Comparison of ENCODE assay signal across 10 mouse cellular contexts in the genomic region with DNA sequence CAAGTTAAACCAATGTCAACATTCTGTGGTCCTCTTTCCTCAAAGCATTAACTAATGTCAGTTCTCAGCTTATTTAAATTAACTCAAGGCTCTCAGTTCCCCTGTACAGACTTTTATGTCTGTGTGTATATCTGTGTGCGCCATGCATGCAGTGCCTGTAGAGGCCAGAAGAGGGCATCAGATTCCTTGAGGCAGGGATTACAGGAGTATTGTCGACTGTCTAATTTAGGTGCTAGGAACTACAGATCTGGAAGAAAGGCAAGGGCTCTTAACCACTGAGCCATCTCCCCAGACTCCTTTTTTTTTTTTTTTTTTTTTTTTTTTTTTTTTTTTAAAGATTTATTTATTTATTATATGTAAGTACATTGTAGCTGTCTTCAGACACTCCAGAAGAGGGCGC.
DNase-seq lines count a peak whose midpoint lies in the region; ATAC-seq and TF ChIP-seq lines count a peak whose summit lies in the region.
"Had no signal": no experiment of that assay in that cellular context is flagged by ENCODE, and none has a peak within 500 bp of the region (broad histone marks: within the 10 kb centered on the region; RNA-seq: fewer than 3 reads in every experiment).

No protein-coding gene starts in this region.

- WGBS in hindbrain, postnatal 0 days: 94% methylated on average over 2 of the region's 3 CpGs
- WGBS in hindbrain, embryonic 16.5 days: 92% methylated on average over 2 of the region's 3 CpGs

- H3K9ac ChIP-seq in hindbrain, postnatal 0 days (replicated peaks; ENCODE audit: low read length): no peak overlapping the region
- H3K9ac ChIP-seq in hindbrain, embryonic 16.5 days (ENCODE audit: low read depth, low read length): no peak overlapping the region
- H3K9ac ChIP-seq: embryonic facial prominence, embryonic 12.5 days; midbrain, embryonic 15.5 days had no signal

- no peak overlapping the region for H3K27ac ChIP-seq in hindbrain, postnatal 0 days
- H3K27ac ChIP-seq in hindbrain, embryonic 16.5 days (ENCODE audit: low read depth, low read length): no peak overlapping the region
- H3K27ac ChIP-seq: embryonic facial prominence, embryonic 12.5 days; midbrain, embryonic 15.5 days had no signal

- peak; percentile 34 for TF ChIP-seq CTCF in hindbrain, postnatal 0 days (IDR thresholded peaks at IDR 0.05; ENCODE audit: low read depth)

- H3K36me3 ChIP-seq in hindbrain, postnatal 0 days (ENCODE audit: insufficient read depth, low read length): no peaks in the 10 kb centered on the region
- no peaks in the 10 kb centered on the region for H3K36me3 ChIP-seq in hindbrain, embryonic 16.5 days (ENCODE audit: control insufficient read depth, insufficient read depth, low read length)
- H3K36me3 ChIP-seq: midbrain, embryonic 15.5 days had no signal

- no peak for ATAC-seq in hindbrain, postnatal 0 days
- ATAC-seq in hindbrain, embryonic 16.5 days: no peak
- ATAC-seq in cerebellum, adult (ENCODE audit: insufficient number of reproducible peaks, low FRiP score, low TSS enrichment): no peak
- ATAC-seq: midbrain, embryonic 15.5 days had no signal

- DNase-seq in hindbrain, postnatal 0 days (ENCODE audit: low spot score): no peak
- DNase-seq in thymus, postnatal 14 days: peak; percentile 17
- no peak for DNase-seq in thymus, postnatal 0 days (ENCODE audit: low spot score)
- peak; percentile 26 for DNase-seq in induced T-regulatory cell, adult 2 months (ENCODE audit: low read depth)
- peak; percentile 54 for DNase-seq in thymus, postnatal 4 days
- no peak for DNase-seq in gastrocnemius, postnatal 10 days

- no peaks in the 10 kb centered on the region for H3K27me3 ChIP-seq in hindbrain, postnatal 0 days (ENCODE audit: insufficient read depth, low read length)
- H3K27me3 ChIP-seq in hindbrain, embryonic 16.5 days (replicated peaks; ENCODE audit: control insufficient read depth, insufficient read depth, low read length): no peaks in the 10 kb centered on the region
- H3K27me3 ChIP-seq: embryonic facial prominence, embryonic 12.5 days; midbrain, embryonic 15.5 days had no signal

- H3K4me1 ChIP-seq in hindbrain, postnatal 0 days (ENCODE audit: insufficient read depth, low read length): no peaks in the 10 kb centered on the region
- H3K4me1 ChIP-seq in hindbrain, embryonic 16.5 days (ENCODE audit: control insufficient read depth, insufficient read depth, low read depth, low read length): no peaks in the 10 kb centered on the region
- H3K4me1 ChIP-seq: embryonic facial prominence, embryonic 12.5 days; midbrain, embryonic 15.5 days had no signal

- no peaks in the 10 kb centered on the region for H3K9me3 ChIP-seq in hindbrain, postnatal 0 days (ENCODE audit: low read length)
- no peaks in the 10 kb centered on the region for H3K9me3 ChIP-seq in hindbrain, embryonic 16.5 days (ENCODE audit: control insufficient read depth, low read length)
- H3K9me3 ChIP-seq: embryonic facial prominence, embryonic 12.5 days; midbrain, embryonic 15.5 days had no signal

- H3K4me2 ChIP-seq in hindbrain, postnatal 0 days (ENCODE audit: low read depth, low read length): no peak overlapping the region
- no peak overlapping the region for H3K4me2 ChIP-seq in hindbrain, embryonic 16.5 days (ENCODE audit: low read length)
- H3K4me2 ChIP-seq: embryonic facial prominence, embryonic 12.5 days; midbrain, embryonic 15.5 days had no signal

- H3K4me3 ChIP-seq in hindbrain, postnatal 0 days (ENCODE audit: low read length): no peak overlapping the region
- no peak overlapping the region for H3K4me3 ChIP-seq in hindbrain, embryonic 16.5 days (ENCODE audit: low read length)
- H3K4me3 ChIP-seq: embryonic facial prominence, embryonic 12.5 days; midbrain, embryonic 15.5 days had no signal

Comparison
In these comparisons a context has a peak if more than half of its experiments do, and no peak if none do; other contexts are left out.
1. DNase-seq: peak in thymus, postnatal 14 days (single experiment), induced T-regulatory cell, adult 2 months (single experiment) and thymus, postnatal 4 days (single experiment); none in hindbrain, postnatal 0 days (single experiment), thymus, postnatal 0 days (single experiment) and gastrocnemius, postnatal 10 days (single experiment).